Mouse (Mus musculus): ENCODE measurements around the gene Gstt3.

DNA sequence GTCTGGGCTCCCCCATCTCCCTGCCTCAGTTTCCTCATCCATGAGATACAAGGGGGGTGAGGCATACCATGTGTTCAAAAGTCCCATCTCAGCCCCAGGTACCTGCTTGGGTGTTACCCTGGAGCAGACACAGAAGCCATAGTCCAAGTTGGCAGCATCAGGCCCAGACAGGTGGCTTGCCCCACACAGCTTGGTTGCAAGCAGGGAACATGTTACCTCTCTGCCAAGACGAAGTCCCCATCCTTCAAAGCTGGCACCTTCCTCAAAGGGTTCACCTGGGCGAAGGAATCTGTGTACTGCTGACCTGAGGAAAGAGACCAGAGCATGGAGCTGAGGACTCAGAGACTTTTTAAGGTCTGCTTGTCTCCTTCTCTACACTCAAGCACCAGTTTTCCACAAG, 3.3 kb downstream of the Gstt3 start:
- TF ChIP-seq EP300 (optimal IDR thresholded peaks at IDR 0.05) (no peak), CTCF (IDR thresholded peaks at IDR 0.05; ENCODE audit: low read depth) (no peak)
